Mouse (Mus musculus) macrophage (primary cell): Measurements from ENCODE around the gene Gm8126. TPM values are rescaled to one million over a fixed set of nuclear protein-coding genes. Genes with fewer than 3 reads are reported as not detected.
"Not testable (repeated sequence)": the region's sequence is repeated elsewhere in the genome, so short reads cannot be mapped to it uniquely, and the experiment has no call there.

Source experiments
- H3K27ac ChIP-seq: fragments of 350-480 bp; formaldehyde crosslinking; 2 replicates; pipeline ENCODE4 v1.9.0; 2021
- H3K36me3 ChIP-seq: fragments of 350-480 bp; formaldehyde crosslinking; 2 replicates; pipeline ENCODE4 v1.9.0; 2021; ENCODE audit errors: inconsistent target
- H3K4me3 ChIP-seq: fragments of 350-480 bp; formaldehyde crosslinking; 2 replicates; pipeline ENCODE4 v1.9.0; 2021; ENCODE audit errors: inconsistent target
- H3K79me2 ChIP-seq: fragments of 350-480 bp; formaldehyde crosslinking; 2 replicates; pipeline ENCODE4 v1.9.0; 2021; ENCODE audit errors: inconsistent target
- WGBS: methylation state at CpG from one replicate; pipeline ENCODE4 v1.1.7; 2026; ENCODE audit warnings: inconsistent platforms; ENCODE audit not compliant: missing documents; 5-methylcytosine and 5-hydroxymethylcytosine counted together
- polyA plus RNA-seq: library from polyadenylated mRNA; stranded (reverse); fragments of 250-400 nt; gene quantifications from 3 replicates; pipeline ENCODE4 v1.2.4, GENCODE M21; 2018; ENCODE audit warnings: inconsistent platforms

Gene Gm8126
- polyA plus RNA-seq, 1 experiment from 2014 or later, result not detected

DNA sequence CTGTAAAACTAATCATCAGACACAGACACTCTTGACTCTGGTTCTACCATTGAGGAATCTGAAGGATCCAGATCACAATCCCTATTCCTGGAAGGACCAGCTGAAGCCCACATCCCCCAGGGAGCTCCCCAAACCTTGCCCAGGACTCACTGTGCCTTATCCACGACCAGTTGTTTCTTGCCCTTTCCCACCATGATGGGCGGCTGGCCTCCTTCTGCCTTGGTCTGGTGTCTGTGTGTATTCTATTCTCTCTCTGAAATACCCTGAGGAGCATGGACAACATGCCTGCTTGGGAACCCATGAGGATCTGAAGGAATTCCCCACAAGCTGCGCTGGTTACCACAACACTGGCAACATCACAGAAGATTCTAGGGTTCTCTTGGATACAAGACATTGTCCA is 35.1 kb downstream of the Gm8126 start, which contains the start of gene Gm8127:
Gene Gm8127 (minus strand): TSS at position 330 of the 400 bp plus-strand sequence.
- not testable (repeated sequence) for H3K79me2 ChIP-seq, H3K4me3 ChIP-seq, H3K27ac ChIP-seq, H3K36me3 ChIP-seq
- 86% methylated on average over 3 of the region's 3 CpGs for WGBS

Other genes with a start within 250 kb of the Gm8126 start
- gene Gm10376, start 243.0 kb upstream of the Gm8126 start, polyA plus RNA-seq, result not detected in 3 replicates
- not detected in 3 replicates for gene Gm8094, start 182.0 kb upstream of the Gm8126 start, polyA plus RNA-seq
- not detected in 3 replicates for gene Gm8104, start 158.0 kb upstream of the Gm8126 start, polyA plus RNA-seq
- not detected in 3 replicates for gene Gm7233, start 78.8 kb upstream of the Gm8126 start, polyA plus RNA-seq
- gene Gm8122, start 23.3 kb upstream of the Gm8126 start, polyA plus RNA-seq, result not detected in 3 replicates
- not detected in 3 replicates for gene Gm9732, start 16.4 kb downstream of the Gm8126 start, polyA plus RNA-seq
- gene Gm8127, start 35.2 kb downstream of the Gm8126 start, polyA plus RNA-seq, result not detected in 3 replicates
- not detected in 3 replicates for gene 1700001F09Rik, start 89.2 kb downstream of the Gm8126 start, polyA plus RNA-seq
- gene Gm8138, start 157.7 kb downstream of the Gm8126 start, polyA plus RNA-seq, result not detected in 3 replicates